Mouse (Mus musculus) frontal cortex, postnatal 25 days (tissue): Measurements from ENCODE around the gene Clec4a4.
"Not testable (repeated sequence)": the region's sequence is repeated elsewhere in the genome, so short reads cannot be mapped to it uniquely, and the experiment has no call there.

ENCODE experiments used
- DNase-seq, 2 experiments: peaks; one replicate each; pipeline ENCODE4 v3.0.0; 2022; ENCODE audit warnings: low spot score in 2 of 2

Gene Clec4a4

GRCm38 (mm10) chr6:122989876-122990437 lies at the start of gene Clec4a4:
Clec4a4 (plus strand) TSS chr6:122990367.
- DNase-seq, result no peak

GRCm38 (mm10) chr6:122946760-122947159 lies 43.4 kb upstream of the Clec4a4 start:
- no peak for DNase-seq

GRCm38 (mm10) chr6:122952401-122952800 lies 37.8 kb upstream of the Clec4a4 start, which contains the start of gene Clec4a3:
Clec4a3 (plus strand) TSS chr6:122952515.
- DNase-seq, result no peak

GRCm38 (mm10) chr6:122964562-122964961 lies 25.6 kb upstream of the Clec4a4 start:
- DNase-seq, result no peak

GRCm38 (mm10) chr6:122969048-122969447 lies 21.1 kb upstream of the Clec4a4 start:
- no peak for DNase-seq

GRCm38 (mm10) chr6:123004696-123005095 lies 14.5 kb downstream of the Clec4a4 start:
- not testable (repeated sequence) for DNase-seq

- no peak for DNase-seq
These were observed 15.4 kb downstream of the Clec4a4 start for GRCm38 (mm10) chr6:123005591-123005990.

GRCm38 (mm10) chr6:123049742-123050372 lies 59.7 kb downstream of the Clec4a4 start, which contains the start of gene Clec4b1:
Clec4b1 (plus strand) TSS chr6:123049962.
- no peak for DNase-seq
